Mouse (Mus musculus): ENCODE measurements around the gene Ugt1a6b. TPM values are rescaled to one million over a fixed set of nuclear protein-coding genes. Genes with fewer than 3 reads are reported as not detected.
A peak's percentile ranks its signal among the peaks of the same experiment; 100 is the strongest.
"Not testable (repeated sequence)": the region's sequence is repeated elsewhere in the genome, so short reads cannot be mapped to it uniquely, and the experiment has no call there.

Ugt1a6b gene
- not detected for polyA plus RNA-seq (2017; shearing (Covaris generic))

DNA sequence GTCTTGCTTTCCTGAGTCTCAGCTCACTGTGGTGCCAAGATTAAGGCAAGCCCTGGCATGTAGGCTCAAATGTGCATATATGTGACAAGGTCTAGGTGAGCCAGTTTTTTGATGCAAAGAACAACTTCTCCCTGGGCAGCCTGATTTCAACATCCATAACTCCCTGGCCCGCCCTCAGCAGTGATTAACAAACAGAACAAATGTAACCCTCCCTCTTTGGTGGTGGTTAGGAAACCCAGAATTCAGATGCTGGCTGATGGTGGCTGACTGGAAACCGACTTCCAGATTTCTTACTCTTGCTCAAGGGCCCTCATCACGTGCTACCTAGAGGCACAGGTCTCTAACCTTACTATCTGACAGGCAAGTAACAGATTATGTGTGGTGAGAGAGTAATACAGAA is at the start of gene Ugt1a6b:
Ugt1a6b (plus strand) TSS at position 234 of the 400 bp plus-strand sequence.
- ATAC-seq = not testable (repeated sequence)

DNA sequence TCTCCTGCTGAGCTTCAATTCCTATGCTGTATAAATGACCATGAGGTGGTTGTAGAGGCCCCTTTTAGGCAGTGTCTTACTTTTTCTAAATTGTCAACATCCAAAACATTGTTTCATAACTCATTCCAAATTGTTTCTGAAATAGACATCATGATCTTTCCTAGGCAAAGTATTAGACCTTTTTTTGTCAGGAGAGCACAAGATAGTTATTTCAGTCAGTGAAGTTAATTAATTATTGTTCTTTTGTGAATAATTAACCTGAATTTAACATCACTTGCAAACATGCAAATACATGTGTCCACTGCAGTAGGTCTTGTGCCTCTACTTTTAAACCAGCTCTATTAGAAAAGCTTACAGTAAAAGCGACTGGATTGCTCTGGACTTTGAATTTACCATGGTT is 48.0 kb upstream of the Ugt1a6b start, which contains the start of gene Ugt1a10:
Ugt1a10 (plus strand) TSS at position 301 of the 400 bp plus-strand sequence.
- no peak for ATAC-seq

DNA sequence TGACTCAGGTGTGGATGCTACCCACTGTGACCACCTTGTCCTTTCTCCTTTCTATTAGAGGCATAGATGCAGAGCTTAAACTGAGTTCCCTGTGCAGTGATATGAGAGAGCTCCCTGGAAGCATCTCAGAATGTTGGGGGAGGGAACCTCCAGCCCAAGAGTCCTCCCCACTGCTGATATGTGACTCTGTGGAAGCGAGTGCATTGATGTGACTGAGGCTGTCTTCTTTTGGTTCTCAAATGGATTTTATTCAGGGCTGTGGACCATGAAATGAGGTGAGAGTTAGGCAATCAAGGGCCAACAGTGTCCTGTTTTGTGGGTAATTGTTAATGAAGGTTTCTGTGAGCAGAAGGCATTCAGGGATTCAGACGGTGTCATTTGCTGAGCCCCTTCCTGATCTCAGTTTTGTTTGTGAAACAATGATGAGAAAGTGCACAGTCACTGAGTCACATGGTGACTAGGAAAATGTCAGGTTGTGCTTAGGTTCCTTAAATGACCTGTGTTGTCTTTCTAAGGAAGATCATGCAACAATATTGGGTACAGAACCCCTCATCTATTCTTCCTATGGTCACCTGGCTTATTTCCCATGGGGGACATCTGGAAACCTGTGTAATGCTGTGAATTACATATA is 36.5 kb upstream of the Ugt1a6b start:
- ATAC-seq = not testable (repeated sequence)

DNA sequence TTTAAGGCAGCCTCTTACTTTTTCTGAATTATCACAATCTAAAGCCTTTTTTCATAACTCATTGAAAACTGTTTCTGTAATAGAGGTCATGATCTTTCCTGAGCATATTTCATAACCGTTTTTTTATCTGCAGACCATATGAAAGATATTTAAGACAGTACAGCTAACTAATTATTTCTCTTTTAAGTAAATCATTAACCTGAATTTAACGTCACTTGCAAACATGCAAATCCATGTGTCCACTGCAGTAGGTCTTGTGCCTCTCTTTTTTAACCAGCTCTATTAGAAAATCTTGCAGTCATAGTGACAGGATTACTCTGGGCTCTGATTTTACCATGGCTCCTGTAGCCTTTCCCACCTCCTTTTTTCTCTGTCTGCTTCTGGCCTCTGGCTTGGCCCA is 32.6 kb upstream of the Ugt1a6b start, which contains the start of gene Ugt1a9:
Ugt1a9 (plus strand) TSS at position 306 of the 400 bp plus-strand sequence.
- no peak for ATAC-seq

DNA sequence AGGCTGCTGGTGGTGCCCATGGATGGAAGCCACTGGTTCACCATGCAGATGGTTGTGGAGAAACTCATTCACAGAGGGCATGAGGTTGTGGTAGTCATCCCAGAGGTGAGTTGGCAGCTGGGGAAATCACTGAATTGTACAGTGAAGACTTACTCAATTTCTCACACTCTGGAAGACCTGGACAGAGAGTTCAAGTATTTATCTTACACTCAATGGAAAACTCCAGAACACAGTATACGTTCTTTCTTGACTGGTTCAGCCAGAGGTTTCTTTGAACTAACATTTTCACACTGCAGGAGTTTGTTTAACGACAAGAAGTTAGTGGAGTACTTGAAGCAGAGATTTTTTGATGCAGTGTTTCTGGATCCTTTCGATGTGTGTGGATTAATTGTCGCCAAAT is 32.1 kb upstream of the Ugt1a6b start:
- ATAC-seq = no peak

DNA sequence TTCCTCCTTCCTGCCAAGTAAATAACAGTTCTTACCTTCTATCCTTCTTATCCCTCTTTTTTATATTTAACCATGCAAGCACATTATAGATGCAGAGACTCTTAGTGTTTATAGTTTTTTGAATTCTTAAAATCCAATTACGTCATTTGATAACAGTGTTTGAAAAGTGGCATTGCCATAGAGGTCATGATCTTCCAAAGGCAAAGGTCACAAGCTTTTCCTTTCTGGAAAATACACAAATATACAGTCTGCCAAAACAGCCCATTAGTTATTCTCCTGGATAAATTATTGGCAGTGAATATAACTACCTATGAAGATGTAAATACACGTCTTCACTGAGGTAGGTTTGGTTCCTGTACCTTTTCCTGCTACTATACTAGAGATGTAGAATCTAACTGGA is 28.6 kb upstream of the Ugt1a6b start:
- no peak for ATAC-seq

DNA sequence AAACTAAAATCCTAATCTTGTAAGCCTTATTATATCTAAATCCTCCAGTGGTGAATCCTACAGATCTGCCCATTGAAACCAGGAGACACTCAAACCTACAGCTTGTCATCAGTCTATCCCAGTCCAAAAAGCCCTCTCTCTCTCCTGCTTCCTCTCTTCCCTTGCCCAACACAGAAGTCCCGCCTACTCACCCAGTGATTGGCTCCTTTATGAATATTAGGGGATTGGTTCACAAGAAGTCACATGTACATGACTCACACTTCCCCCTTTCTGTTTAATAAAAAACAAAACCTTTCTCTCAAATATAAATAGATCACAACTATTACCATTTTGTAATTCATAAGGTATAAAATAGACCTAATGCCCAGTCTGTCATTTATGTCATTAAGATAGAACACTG is 25.9 kb upstream of the Ugt1a6b start:
- ATAC-seq = no peak

DNA sequence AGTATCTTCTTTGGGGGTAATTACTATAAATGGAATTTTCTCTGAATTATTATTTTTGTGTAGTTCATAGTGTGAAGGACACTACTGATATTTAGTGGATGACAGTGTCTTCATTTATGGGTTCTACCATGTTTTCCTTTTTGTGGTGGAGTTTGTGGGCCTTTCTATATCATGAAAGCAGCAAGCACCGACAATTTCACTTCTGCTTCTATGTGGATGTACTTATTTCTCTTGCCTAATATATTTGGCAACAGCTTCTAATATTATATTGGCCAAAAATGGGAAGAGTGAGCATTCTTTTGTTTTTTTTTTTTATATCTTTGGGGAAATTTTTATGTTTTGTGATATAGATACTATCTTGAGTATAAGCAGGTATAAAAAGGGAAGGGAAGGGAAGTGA is 21.4 kb upstream of the Ugt1a6b start:
- ATAC-seq = no peak

DNA sequence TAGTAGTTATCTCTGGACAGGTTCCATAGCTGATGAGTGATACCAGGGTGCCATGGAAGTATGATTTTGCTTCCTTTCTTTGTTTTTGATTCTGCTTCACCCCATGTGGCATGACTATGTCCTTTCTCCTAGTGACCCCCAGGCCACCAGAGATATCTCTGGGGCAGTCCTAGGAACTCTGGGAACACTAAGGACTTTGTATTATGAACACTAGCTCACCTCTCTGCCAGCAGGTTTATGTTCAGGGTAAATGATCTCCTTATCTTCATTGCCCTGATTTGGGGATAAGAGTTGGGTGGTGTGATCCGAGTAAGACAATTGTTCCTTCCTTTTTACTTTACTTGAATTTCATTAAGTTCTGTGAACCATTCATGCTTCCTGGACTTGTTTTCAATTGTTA is 16.9 kb upstream of the Ugt1a6b start:
- no peak for ATAC-seq

DNA sequence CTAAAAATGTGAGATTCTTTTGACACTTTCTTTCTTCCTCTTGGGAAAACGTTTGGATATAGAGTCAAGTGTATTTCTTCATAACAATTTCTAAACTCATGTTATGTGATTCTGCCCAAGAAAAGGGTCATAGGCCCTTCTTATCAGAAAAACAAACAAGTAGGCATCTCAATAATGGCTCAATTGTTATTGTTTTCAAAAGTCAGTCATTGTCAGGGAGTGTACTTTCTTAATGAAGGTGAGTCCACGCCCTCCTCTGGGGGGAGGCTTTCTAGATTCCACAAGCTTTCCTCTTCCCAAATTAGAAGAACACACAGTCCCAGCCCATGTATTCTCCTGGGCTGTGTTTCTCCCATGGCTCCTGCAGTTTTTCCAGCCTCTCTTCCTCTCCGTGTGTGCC is 15.5 kb upstream of the Ugt1a6b start, which contains the start of gene Ugt1a8:
Ugt1a8 (plus strand) TSS at position 301 of the 400 bp plus-strand sequence.
- ATAC-seq = no peak

DNA sequence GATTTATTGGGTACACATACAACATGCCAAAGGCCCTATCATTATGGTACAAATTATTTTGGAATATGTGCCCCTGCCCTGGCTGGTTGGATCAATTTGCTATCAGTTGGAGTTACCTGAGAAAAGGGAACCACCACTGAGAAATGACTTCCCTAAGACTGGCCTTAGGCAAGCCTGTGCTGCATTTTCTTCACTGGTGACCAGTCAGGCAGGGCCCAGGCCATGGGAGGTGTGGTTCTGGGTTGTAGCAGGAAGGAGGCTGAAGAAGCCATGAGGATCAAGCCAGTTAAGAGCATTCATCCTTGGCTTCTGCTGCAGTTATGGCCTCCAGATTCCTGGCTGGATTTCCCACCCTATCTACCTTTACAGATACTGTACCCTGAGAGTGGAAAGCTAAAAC is 10.7 kb upstream of the Ugt1a6b start:
- no peak for ATAC-seq

DNA sequence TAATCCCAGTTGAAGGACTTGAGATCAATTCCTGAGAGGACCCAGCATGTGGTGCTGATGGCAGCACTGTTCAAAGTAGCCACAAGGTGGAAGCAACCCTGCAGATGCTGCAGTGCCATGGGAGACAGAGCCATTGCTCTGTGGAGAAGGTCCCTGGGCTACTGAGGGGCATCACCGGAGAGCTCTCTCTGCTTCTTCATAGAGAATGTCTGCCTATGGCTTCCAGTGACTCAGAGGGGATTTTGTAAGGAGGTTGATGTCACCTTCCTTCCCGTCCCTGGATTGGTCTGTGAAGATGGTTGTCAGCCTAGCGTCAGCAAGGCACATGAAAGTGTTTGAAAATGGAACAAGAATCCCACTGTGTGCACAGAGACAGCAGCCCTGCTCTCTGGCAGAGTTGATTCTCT is 8.8 kb upstream of the Ugt1a6b start:
- ATAC-seq = peak; percentile 23

DNA sequence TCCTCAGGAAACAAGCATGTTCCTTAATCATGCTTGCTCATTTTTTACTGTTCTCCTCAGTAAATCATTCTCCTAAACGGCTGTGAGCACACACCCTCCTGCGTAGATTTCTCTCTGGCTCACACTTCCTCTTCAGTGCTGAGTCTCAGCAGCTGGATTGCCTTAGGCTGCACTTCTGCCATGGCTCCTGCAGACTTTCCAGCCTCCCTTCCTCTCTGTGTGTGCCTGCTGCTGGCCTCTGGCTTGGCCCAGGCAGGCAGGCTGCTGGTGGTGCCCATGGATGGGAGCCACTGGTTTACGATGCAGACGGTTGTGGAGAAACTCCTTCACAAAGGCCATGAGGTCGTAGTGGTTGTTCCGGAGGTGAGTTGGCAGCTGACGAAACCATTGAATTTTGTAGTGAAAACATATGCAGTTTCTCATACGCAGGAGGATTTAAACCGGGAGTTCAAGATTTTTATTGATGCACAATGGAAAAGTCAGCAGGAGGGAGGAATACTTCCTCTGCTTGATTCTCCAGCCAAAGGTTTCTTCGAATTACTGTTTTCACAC is 8.0 kb upstream of the Ugt1a6b start, which contains the start of gene Ugt1a7c:
Ugt1a7c (plus strand) TSS at position 122 of the 552 bp plus-strand sequence.
- ATAC-seq = no peak

DNA sequence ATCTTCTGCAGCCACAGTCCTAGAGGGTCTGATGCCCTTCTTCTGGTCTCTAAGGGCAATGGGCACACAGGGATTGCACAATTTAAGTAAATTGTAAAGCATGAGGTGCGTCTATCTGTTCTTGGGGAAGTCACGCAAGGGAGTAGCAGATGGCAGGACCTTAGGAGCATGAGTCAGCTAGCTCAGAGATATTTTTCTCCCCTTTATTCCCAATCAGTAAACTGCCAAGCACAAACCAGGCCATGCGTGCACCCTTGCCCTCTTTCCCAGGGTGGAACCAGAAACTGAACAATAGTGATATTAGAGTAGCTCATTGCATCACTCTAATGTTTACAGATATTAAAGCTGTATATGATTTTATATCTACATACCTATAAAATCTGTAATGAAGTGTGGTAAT is 4.5 kb upstream of the Ugt1a6b start:
- ATAC-seq = not testable (repeated sequence)

DNA sequence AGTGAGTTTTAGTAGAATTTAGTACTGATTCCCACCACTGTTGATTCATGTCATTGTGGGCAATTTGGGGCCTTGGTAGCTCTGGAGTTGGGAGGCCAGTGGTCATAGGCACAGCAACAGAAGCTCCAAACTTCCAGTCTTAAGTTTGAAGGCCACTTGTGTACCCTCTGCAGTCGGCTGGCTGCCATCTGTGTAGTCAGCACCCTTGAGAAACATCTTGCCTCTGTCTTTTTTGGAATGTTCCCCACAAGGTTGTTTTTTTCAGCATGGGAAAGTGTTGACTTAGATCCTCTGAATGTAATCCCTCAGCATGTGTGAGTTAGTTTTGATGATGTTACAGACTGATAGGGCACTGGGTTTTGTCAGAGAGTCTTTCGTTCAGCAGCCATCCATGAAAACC is 3.4 kb upstream of the Ugt1a6b start:
- not testable (repeated sequence) for ATAC-seq

DNA sequence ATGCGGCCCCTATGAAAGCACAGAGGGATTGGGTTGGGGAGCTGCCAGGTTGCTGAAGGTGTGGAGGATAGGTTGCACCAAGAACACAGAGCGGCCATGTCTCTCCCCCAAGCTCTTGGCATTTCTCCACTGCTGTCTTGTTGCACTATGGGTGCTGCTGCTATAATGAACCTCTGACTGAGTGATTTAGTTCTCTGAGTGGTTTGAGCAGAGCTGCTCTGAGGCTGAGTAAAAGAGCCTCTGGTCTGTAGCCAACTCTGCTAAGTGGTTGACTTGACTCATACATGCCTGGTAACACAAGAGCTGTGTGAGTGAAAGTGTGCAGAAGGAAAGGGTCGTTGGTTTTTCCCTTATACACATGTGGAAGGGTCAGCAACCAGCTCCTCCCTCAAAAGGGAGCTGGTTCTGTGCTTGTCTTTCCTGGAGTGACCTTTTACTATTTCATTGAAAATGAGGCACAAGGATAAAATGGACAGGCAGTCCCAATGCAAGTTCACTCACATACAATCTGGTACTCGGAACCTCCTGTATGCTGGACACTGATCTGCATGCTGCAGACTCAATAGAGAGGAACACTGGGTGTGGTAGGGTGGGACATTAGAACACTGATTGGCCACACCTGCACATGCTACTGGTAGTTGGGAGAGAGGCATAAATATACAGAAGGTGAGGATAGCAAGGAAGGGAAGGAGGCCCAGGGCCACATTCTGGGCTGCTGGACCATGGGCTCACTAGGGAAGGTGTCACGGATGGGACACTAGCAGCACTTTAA is 831 bp downstream of the Ugt1a6b start:
- not testable (repeated sequence) for ATAC-seq

DNA sequence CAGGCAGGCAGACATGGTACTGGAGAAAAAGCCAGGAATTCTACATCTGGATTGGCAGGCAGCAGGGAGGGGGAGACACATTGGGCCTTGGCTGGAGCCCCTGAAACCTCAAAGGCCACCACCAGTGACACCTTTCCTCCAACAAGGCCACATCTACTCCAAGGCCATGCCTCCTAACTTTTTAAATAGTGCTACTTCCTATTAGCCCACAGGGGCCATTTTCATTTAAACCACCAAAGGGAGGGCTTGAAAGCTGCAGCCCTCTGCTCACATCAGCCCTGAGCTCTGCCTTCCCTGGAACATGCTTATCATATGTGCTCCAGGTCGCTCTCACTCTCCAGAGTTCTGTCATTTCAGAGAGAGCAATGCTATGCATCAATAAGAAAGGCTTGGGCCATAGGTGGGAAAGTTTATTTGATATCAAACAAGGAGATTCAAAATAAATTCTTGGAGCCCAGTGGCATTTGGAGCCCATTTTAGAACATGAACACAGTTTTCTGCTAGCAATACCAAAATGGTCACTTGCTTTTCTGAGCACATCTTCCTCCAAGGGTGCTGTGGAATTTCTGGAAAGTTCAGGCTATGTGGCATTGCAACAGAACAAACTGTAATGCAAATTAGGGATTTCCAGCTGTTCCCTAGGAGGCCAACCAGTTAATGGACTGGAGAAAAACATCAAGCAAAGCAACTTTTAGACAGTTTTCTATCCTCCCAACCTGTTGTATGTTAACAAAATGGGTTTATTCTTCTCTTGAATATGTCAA is 1.8 kb downstream of the Ugt1a6b start:
- ATAC-seq = no peak

DNA sequence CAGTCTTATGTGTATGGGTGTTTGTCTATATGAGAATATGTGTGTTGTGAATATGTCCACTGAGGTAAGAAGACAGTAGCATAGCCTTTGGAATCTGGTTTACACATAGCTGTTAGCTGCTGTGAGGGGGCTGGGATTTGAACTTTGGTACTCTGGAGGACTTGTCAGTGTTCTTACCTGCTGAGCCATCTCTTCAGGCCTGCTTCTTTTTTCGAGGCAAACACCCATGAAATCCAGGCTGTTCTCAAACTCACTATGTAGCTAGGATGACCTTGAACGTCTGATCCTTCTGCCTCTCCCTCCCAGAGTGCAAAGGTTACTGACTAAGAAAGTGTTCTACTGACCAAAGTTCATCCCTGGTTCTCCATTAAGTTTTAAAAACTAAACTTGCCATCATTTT is 2.6 kb downstream of the Ugt1a6b start:
- ATAC-seq = no peak

DNA sequence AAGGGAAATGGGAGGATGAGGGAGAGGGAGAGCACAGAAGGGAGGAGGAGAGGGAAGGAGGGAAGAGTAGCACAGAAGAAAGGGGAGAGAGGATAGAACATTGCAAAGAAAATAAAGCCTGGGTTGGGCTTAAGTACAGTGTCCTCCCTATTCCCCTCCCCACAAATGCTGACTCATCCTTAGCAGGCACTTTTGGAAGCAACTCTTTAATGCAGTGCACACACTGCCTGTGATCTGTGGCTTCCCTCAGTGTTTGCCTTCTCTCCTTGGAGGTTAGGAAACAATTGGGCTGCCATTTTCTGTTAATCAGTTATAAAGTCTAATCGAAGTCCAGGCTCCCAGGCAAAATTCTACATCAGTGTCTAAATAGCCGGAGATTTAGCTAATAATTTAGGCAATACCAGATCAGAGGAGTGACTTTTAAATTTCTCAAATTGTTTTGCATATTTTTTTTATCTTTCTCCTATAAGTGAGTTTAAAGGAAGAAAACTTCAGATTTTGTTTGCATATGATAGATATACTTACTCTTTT is 6.0 kb downstream of the Ugt1a6b start:
- not testable (repeated sequence) for ATAC-seq

DNA sequence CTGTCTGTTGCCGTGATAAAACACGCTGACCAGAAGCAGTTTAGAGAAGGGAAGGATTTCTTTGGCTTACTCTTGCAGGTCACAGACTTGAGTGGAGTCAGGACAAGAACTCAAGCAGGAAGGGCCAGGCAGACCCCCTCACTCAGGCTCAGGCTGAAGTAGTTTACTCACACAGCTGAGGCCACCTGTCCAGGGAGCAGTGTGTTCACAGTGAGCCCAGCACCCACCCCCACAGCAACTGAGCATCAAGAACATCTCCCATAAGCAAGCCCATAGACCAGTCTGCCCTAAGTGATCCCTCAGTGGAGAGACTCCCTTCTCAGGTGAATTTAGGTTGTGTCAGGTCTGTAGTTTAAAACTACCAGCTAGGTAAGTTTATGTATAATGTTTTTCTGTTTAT is 6.6 kb downstream of the Ugt1a6b start:
- ATAC-seq = not testable (repeated sequence)

DNA sequence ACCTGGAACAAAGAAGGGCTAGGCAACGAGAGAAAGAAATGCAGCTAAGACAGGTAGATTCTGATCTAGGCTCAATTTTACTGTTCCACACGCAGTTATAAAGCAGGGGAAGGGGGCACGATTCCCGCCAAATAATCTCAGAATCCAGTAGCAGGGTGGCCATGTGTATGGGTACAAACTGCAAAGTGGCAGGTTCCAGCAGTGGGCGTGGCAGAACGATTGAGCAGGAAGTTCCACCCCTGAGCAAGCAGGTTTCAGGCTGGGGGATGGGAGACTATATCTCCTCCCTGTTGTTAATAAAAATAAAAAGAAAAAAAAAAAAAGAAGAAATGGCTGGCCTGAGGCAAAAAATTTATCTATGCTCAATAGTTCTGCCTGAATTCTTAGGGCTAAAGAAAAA is 9.7 kb downstream of the Ugt1a6b start:
- ATAC-seq = not testable (repeated sequence)

DNA sequence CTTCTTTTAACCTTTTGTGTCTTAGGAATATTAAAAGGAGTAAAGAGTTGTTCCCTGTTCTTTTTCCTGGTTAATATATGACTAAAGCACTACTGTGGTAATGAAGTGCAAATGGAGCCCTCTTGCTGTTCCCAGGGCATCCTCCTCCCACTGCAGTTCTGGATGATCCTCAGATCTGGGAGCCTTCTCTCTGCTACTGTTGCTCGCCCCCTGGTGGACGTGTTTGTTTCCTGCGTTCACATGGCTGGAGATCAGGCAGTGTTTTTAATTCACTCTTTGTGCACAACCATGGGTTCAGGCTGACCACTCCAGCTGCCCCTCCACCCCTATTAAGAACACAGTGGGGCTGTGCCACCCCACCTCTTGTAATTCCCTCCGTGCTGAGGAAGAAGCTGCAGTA is 17.5 kb downstream of the Ugt1a6b start:
- ATAC-seq = not testable (repeated sequence)

Measured in CD4-positive, CD25-positive, alpha-beta regulatory T cell, adult 4 months (primary cell).